In the genomic region with DNA sequence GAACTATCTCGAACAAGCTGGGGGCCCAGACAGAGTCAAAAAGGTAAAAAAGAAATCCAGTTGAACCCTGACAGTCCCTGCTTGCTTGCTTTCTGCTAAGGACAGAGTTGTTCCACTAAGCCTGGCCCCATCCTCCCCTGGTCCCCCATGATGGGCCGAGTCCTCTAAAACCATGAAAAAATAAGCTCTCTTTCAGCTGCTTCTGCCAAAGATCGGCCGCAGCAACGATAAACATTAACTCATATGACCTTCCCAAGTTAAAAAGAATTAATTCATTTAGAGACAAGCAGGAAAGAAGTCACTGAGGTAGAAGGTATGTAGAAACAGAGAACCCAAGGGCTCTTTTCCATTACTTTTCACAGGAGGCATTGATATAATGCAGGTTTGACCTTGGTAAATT, we compare ENCODE assay signal across 15 mouse cellular contexts. TPM values are rescaled to one million over a fixed set of nuclear protein-coding genes. Genes with fewer than 3 reads are reported as not detected.
"Had no signal": no experiment of that assay in that cellular context is flagged by ENCODE, and none has a peak within 500 bp of the region (broad histone marks: within the 10 kb centered on the region; RNA-seq: fewer than 3 reads in every experiment).

No protein-coding gene starts in this region.

- H3K9ac ChIP-seq: liver, embryonic 15.5 days; midbrain, embryonic 15.5 days; neural tube, embryonic 12.5 days had no signal

- H3K4me2 ChIP-seq: liver, embryonic 11.5 days; liver, embryonic 15.5 days; midbrain, embryonic 15.5 days; neural tube, embryonic 12.5 days had no signal

- H3K27ac ChIP-seq: limb, embryonic 10.5 days; liver, embryonic 15.5 days; midbrain, embryonic 15.5 days; neural tube, embryonic 12.5 days had no signal

- ATAC-seq: intestine, postnatal 0 days; lung, postnatal 0 days; midbrain, embryonic 15.5 days had no signal

- H3K9me3 ChIP-seq: limb, embryonic 10.5 days; midbrain, embryonic 15.5 days; neural tube, embryonic 12.5 days had no signal

- DNase-seq: lung, adult 2 months; lung, postnatal 36 days; retina, postnatal 1 day; spleen, adult 18-20 months; thymus, adult 18-20 months; thymus, postnatal 14 days had no signal

- H3K4me3 ChIP-seq: limb, embryonic 10.5 days; liver, embryonic 15.5 days; midbrain, embryonic 15.5 days; neural tube, embryonic 12.5 days had no signal

- H3K36me3 ChIP-seq: limb, embryonic 10.5 days; liver, embryonic 15.5 days; midbrain, embryonic 15.5 days; neural tube, embryonic 12.5 days had no signal

- H3K4me1 ChIP-seq: limb, embryonic 10.5 days; liver, embryonic 15.5 days; midbrain, embryonic 15.5 days; neural tube, embryonic 12.5 days had no signal

- H3K27me3 ChIP-seq: liver, embryonic 15.5 days; midbrain, embryonic 15.5 days; neural tube, embryonic 12.5 days had no signal

RNA-seq across cellular contexts. Expression of a gene that starts 16.8 kb away (rescaled TPM):
- total RNA-seq: monocyte, adult 5-6 weeks; neutrophil, adult 5-6 weeks had no signal
